Mouse (Mus musculus) embryonic facial prominence, embryonic 10.5 days (tissue): ENCODE results near the gene Sulf2. TPM values are rescaled to one million over a fixed set of nuclear protein-coding genes. Genes with fewer than 3 reads are reported as not detected.
A peak's percentile ranks its signal among the peaks of the same experiment; 100 is the strongest.

Experiments used
- DNase-seq: peaks from one replicate; pipeline ENCODE4 v3.0.0-alpha.2; 2017; ENCODE audit warnings: low spot score
- H3K27ac ChIP-seq: fragments of 300-500 bp; sonication (generic); replicated peaks from 2 replicates; pipeline ENCODE4 v1.5.1; 2016; ENCODE audit warnings: mild to moderate bottlenecking
- H3K27me3 ChIP-seq: fragments of 300-500 bp; sonication (generic); replicated peaks from 2 replicates; pipeline ENCODE4 v1.6.1; 2016; ENCODE audit warnings: low read depth, mild to moderate bottlenecking; ENCODE audit not compliant: poor library complexity, severe bottlenecking
- H3K36me3 ChIP-seq: fragments of 300-500 bp; sonication (generic); replicated peaks from 2 replicates; pipeline ENCODE4 v1.6.1; 2016; ENCODE audit warnings: mild to moderate bottlenecking, moderate library complexity
- H3K4me1 ChIP-seq: fragments of 300-500 bp; sonication (generic); 2 replicates; pipeline ENCODE4 v1.6.1; 2016
- H3K4me3 ChIP-seq: fragments of 300-500 bp; sonication (generic); 2 replicates; pipeline ENCODE4 v1.5.1; 2016; ENCODE audit warnings: mild to moderate bottlenecking, moderate library complexity
- H3K9me3 ChIP-seq: fragments of 300-500 bp; sonication (generic); 2 replicates; pipeline ENCODE4 v1.6.1; 2016; ENCODE audit warnings: mild to moderate bottlenecking
- WGBS: fragments of 180-500 bp; shearing (Covaris S2); methylation state at CpG from one replicate; pipeline ENCODE4 v1.1.7; 2016; 5-methylcytosine and 5-hydroxymethylcytosine counted together
- polyA plus RNA-seq: library from polyadenylated mRNA; unstranded; fragments of >200 nt; fragmentation: Nextera tagmentation; extraction: Ambion mirVana; gene quantifications from 2 replicates; pipeline ENCODE4 v1.2.1, GENCODE M21; 2016

The Sulf2 gene
- polyA plus RNA-seq, 1 experiment from 2014 or later = 131 TPM

DNA sequence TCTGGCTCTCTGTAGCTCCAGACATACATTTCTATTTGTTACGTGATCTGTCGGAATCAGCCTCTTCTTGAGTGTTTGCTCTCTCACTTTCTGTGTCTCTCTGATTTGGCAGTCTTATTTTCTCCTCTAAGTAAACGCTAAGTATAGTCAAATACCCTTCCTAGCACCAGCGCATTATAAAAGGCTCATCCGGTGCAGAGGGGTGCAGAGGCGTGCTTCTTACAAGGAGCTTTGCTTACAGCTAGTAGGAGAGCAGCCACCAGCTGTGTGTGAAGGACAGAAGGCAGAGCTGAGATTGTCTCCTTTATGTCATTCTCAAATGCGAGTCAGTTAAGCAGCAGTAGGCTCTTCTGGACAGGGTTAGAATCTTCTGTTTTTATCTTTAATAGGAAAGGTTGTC lies 103.5 kb downstream of the Sulf2 start:
- Histone ChIP-seq H3K9me3 (no peaks in the 10 kb centered on the region), H3K27ac (no peak overlapping the region), H3K36me3 (peaks cover 98% of the 10 kb centered on the region), H3K4me3 (no peak overlapping the region), H3K27me3 (no peaks in the 10 kb centered on the region), H3K4me1 (0 out of 2 replicates have a peak, but pooled peaks cover 2% of the 10 kb centered on the region)
- no peak for DNase-seq
- 93% methylated on average over 7 of the region's 7 CpGs for WGBS

DNA sequence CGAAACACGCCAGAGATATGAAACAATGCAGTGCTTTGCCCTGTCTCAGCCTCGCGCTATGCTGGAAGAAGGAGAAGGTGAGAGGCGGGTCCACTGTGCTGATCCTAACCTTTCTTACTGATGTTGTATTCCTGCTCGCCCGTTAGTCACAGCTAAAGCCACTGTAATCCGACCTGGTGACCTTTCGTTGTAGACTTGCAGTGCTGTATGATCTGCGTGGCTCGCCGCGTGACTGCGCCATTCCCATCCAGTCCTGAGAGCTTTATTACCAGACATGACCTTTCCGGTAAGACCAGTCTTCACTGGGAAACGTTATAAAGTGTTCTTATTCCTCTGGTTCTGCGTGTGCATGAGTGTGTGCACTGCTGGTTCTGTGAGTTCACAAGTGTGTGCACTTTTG lies 104.0 kb downstream of the Sulf2 start:
- 90% methylated on average over 17 of the region's 17 CpGs for WGBS
- no peak overlapping the region for H3K4me3 ChIP-seq
- H3K27ac ChIP-seq = no peak overlapping the region
- H3K36me3 ChIP-seq = peaks cover 92% of the 10 kb centered on the region
- H3K9me3 ChIP-seq = no peaks in the 10 kb centered on the region
- H3K4me1 ChIP-seq = 0 out of 2 replicates have a peak, but pooled peaks cover 2% of the 10 kb centered on the region
- no peak for DNase-seq
- no peaks in the 10 kb centered on the region for H3K27me3 ChIP-seq

- Histone ChIP-seq H3K27ac (no peak overlapping the region; the same call in 1 of the 2 replicates), H3K4me3 (no peak overlapping the region), H3K9me3 (no peaks in the 10 kb centered on the region), H3K4me1 (peaks cover 18% of the 10 kb centered on the region; the same call in 1 of the 2 replicates), H3K36me3 (peaks cover 67% of the 10 kb centered on the region), H3K27me3 (no peaks in the 10 kb centered on the region)
- WGBS = 87% methylated on average over 7 of the region's 7 CpGs
- no peak for DNase-seq
Observed at GRCm38 (mm10) chr2:166048852-166049251, 106.6 kb downstream of the Sulf2 start.

GRCm38 (mm10) chr2:166047931-166048330 lies 107.5 kb downstream of the Sulf2 start:
- H3K36me3 ChIP-seq = peaks cover 57% of the 10 kb centered on the region
- 95% methylated on average over 4 of the region's 4 CpGs for WGBS

GRCm38 (mm10) chr2:166045549-166046501 lies 109.6 kb downstream of the Sulf2 start:
- Histone ChIP-seq H3K27me3 (no peaks in the 10 kb centered on the region), H3K4me1 (peaks cover 44% of the 10 kb centered on the region), H3K9me3 (no peaks in the 10 kb centered on the region), H3K27ac (no peak overlapping the region; the same call in 1 of the 2 replicates), H3K4me3 (no peak overlapping the region), H3K36me3 (peaks cover 36% of the 10 kb centered on the region)
- peak; percentile 27 for DNase-seq
- WGBS = 77% methylated on average over 10 of the region's 10 CpGs

More at GRCm38 (mm10) chr2:166047931-166048330, 107.5 kb downstream of the Sulf2 start:
- no peak overlapping the region for H3K27ac ChIP-seq
- no peak for DNase-seq
- peaks cover 25% of the 10 kb centered on the region; the same call in 1 of the 2 replicates for H3K4me1 ChIP-seq
- no peak overlapping the region for H3K4me3 ChIP-seq
- H3K27me3 ChIP-seq = no peaks in the 10 kb centered on the region
- no peaks in the 10 kb centered on the region for H3K9me3 ChIP-seq

DNA sequence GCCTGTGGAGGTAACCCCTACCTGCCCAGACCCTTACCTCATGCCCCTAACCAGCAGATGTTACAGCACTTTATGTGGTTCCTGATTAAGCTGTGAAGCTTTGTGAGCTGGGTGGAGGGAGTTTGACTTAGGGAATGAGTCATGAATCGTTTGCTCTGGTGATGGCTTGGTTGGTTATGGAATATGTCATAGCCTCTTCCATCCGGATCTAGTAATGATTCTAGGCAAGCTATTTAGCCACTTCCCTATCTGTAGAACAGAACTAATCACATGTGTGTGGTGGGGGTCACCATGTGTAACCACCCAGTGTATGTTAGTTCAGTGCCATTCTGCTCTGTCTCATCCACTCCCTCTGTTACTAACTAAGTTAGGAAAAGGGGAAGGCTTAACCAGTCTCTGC lies 110.5 kb downstream of the Sulf2 start:
- H3K36me3 ChIP-seq = peaks cover 28% of the 10 kb centered on the region
- H3K4me3 ChIP-seq = no peak overlapping the region
- H3K9me3 ChIP-seq = no peaks in the 10 kb centered on the region
- peaks cover 51% of the 10 kb centered on the region for H3K4me1 ChIP-seq
- WGBS = 86% methylated on average over 2 of the region's 2 CpGs
- DNase-seq = no peak
- H3K27ac ChIP-seq = no peak overlapping the region
- no peaks in the 10 kb centered on the region for H3K27me3 ChIP-seq

GRCm38 (mm10) chr2:166042542-166042941 lies 112.9 kb downstream of the Sulf2 start:
- Histone ChIP-seq H3K27me3 (no peaks in the 10 kb centered on the region), H3K36me3 (peaks cover 5% of the 10 kb centered on the region), H3K4me1 (peaks cover 57% of the 10 kb centered on the region), H3K27ac (no peak overlapping the region; the same call in 1 of the 2 replicates), H3K4me3 (no peak overlapping the region), H3K9me3 (no peaks in the 10 kb centered on the region)
- WGBS = 88% methylated on average over 1 of the region's 1 CpGs
- no peak for DNase-seq

- 88% methylated on average over 4 of the region's 4 CpGs for WGBS
- no peak overlapping the region for H3K4me3 ChIP-seq
- H3K36me3 ChIP-seq = peaks cover 7% of the 10 kb centered on the region; the same call in 1 of the 2 replicates
- no peaks in the 10 kb centered on the region for H3K9me3 ChIP-seq
- H3K27ac ChIP-seq = no peak overlapping the region; the same call in 1 of the 2 replicates
- peaks cover 56% of the 10 kb centered on the region for H3K4me1 ChIP-seq
- DNase-seq = no peak
- no peaks in the 10 kb centered on the region for H3K27me3 ChIP-seq
Observed at GRCm38 (mm10) chr2:166039681-166040080, 115.8 kb downstream of the Sulf2 start.

- Histone ChIP-seq H3K4me3 (no peak overlapping the region), H3K4me1 (peaks cover 58% of the 10 kb centered on the region), H3K27ac (no peak overlapping the region), H3K36me3 (peaks cover 7% of the 10 kb centered on the region; the same call in 1 of the 2 replicates), H3K27me3 (no peaks in the 10 kb centered on the region), H3K9me3 (no peaks in the 10 kb centered on the region)
- peak; percentile 53 for DNase-seq
- 54% methylated on average over 3 of the region's 3 CpGs for WGBS
Observed at GRCm38 (mm10) chr2:166035725-166036124, 119.7 kb downstream of the Sulf2 start.

DNA sequence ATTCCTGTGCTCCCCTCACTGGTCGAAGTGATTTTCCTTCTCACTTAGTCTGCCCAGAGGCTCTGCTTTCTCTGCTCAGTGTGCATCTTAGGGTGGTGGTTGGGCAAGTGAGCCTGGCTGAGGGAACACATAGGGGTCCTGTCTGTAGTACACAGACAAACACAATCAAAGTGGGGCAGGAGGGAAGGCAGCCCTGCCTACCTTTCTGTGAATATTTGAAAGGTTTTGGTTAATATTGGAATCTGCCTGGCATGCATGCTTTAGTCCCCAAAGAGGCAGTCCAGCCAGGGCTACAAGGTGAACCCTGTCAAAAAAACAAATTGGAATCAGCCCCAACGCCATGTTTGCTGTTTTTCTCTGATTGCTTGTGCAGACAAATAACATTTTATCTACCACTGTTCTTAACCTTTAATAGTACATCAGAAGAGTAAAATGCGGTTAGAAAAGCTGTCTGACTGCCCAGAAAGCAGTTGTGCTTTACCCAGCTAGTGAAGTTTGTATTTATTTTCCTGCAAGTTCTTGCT lies 120.4 kb downstream of the Sulf2 start:
- WGBS = 71% methylated on average over 3 of the region's 3 CpGs
- Histone ChIP-seq H3K9me3 (no peaks in the 10 kb centered on the region), H3K27me3 (no peaks in the 10 kb centered on the region), H3K4me1 (peaks cover 58% of the 10 kb centered on the region), H3K27ac (peak overlapping the region; percentile 25; the same call in 1 of the 2 replicates), H3K4me3 (no peak overlapping the region), H3K36me3 (peaks cover 7% of the 10 kb centered on the region; the same call in 1 of the 2 replicates)
- no peak for DNase-seq

DNA sequence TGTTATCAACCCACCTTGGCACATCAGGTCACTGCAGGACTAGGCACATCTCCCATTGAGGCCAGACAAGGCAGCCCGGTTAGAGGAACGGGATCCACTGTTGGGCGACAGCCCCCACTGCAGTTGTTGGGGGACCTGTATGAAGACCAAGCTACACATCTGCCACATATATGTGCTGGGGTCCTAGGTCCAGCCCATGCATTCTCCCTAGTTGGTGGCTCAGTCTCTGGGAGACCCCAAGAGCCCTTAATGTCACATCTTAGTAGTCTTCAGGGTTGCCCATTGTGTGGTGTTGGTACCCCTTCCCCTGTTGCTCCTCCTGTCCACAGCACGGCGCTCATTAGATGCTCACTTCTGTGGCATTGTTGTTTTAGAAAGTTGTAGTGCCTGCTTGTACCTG lies 122.8 kb downstream of the Sulf2 start:
- Histone ChIP-seq H3K4me1 (peaks cover 63% of the 10 kb centered on the region), H3K27me3 (no peaks in the 10 kb centered on the region), H3K27ac (peak overlapping the region; percentile 11), H3K4me3 (no peak overlapping the region), H3K36me3 (peaks cover 7% of the 10 kb centered on the region; the same call in 1 of the 2 replicates), H3K9me3 (no peaks in the 10 kb centered on the region)
- no peak for DNase-seq
- WGBS = 88% methylated on average over 5 of the region's 5 CpGs

DNA sequence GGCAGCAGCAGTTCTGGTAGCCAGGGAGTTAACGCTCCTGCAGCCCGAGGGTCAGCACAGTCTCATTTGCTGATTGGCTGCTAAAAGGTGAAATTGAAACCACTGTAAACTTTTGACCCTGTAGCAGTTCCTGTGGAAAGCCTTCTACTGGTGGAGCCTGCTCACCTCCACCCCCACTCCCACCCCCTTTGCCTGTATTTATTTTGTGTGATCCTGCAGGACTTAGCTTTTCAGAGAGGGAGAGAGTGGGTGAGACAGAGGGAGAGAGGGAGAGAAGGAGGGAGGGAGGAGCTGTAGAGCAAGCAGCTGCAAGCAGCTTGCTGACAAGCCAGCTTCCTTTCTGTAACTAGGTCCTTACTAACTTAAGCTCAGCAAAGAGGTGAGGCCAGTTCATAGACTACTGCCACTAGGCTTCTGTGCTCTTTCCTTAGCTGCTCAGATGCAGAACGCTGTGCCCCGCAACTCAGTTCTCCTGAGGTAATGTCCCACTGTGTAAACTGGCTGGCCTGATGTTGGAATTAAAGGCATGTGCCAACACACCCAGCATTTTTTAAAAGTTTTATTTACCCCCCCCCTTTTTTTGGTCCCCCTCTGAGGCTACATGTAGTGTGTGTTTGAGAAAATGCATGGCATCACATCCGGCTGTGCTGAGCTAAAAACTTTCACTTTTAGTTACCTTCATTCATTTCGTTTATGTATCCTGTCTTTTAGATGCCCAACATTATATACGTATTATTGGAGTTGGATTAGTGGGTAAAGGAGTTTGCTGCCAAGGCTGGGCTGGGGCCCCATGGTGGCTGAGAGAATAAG lies 124.1 kb downstream of the Sulf2 start:
- peaks cover 3% of the 10 kb centered on the region; the same call in 1 of the 2 replicates for H3K36me3 ChIP-seq
- H3K4me3 ChIP-seq = peak overlapping the region; percentile 45
- H3K27ac ChIP-seq = peak overlapping the region; percentile 89
- H3K9me3 ChIP-seq = no peaks in the 10 kb centered on the region
- peaks cover 63% of the 10 kb centered on the region for H3K4me1 ChIP-seq
- no peaks in the 10 kb centered on the region for H3K27me3 ChIP-seq
- DNase-seq = peak; percentile 89
- WGBS = 28% methylated on average over 7 of the region's 7 CpGs
